ENCODE assay signal across 21 mouse cellular contexts in genomic region chr19:9087821-9088220, GRCm38 (mm10). TPM values are rescaled to one million over a fixed set of nuclear protein-coding genes. Genes with fewer than 3 reads are reported as not detected.
"Had no signal": no experiment of that assay in that cellular context is flagged by ENCODE, and none has a peak within 500 bp of the region (broad histone marks: within the 10 kb centered on the region; RNA-seq: fewer than 3 reads in every experiment).

Scgb1a1 (minus strand) TSS chr19:9087958.

- H3K27ac ChIP-seq: intestine, embryonic 15.5 days; limb, embryonic 13.5 days; liver, embryonic 14.5 days; midbrain, embryonic 10.5 days; neural tube, embryonic 15.5 days had no signal

- DNase-seq: kidney, adult 18-20 months; kidney, postnatal 10 days; left cerebral cortex, postnatal 4 days; midbrain, embryonic 14.5 days; right cerebral cortex, adult 18-20 months; right cerebral cortex, postnatal 25 days had no signal

- H3K27me3 ChIP-seq: intestine, embryonic 15.5 days; limb, embryonic 13.5 days had no signal

- H3K36me3 ChIP-seq: intestine, embryonic 15.5 days; limb, embryonic 13.5 days; midbrain, embryonic 10.5 days; neural tube, embryonic 15.5 days had no signal

- H3K4me3 ChIP-seq: intestine, embryonic 15.5 days; limb, embryonic 13.5 days; midbrain, embryonic 10.5 days; myocyte; neural tube, embryonic 15.5 days had no signal

- ATAC-seq: intestine, embryonic 15.5 days had no signal

RNA-seq across cellular contexts. Expression of gene Scgb1a1, which starts in this region (rescaled TPM):
- total RNA-seq: layer of hippocampus, adult 8-10 months; layer of hippocampus, postnatal 14 days; left cerebral cortex, adult 18-20 months; left cerebral cortex, postnatal 10 days; liver, adult 2 months; megakaryocyte progenitor cell, adult 5-6 weeks had no signal
- polyA plus RNA-seq: intestine, embryonic 15.5 days; kidney, embryonic 14.5 days; limb, embryonic 13.5 days; liver, embryonic 14.5 days; lung, embryonic 14.5 days; midbrain, embryonic 10.5 days; midbrain, embryonic 14.5 days; myocyte; neural tube, embryonic 11.5 days; neural tube, embryonic 15.5 days had no signal
